Mouse (Mus musculus): ENCODE measurements around the gene Rnf135.

- TF ChIP-seq CTCF (IDR thresholded peaks at IDR 0.05; ENCODE audit: borderline replicate concordance, insufficient read depth, low read depth, low read length) (no peak), POLR2A (IDR thresholded peaks at IDR 0.05; ENCODE audit: borderline replicate concordance, insufficient read depth, low read length) (no peak)
Measured at GRCm38 (mm10) chr11:80134744-80135143, 48.9 kb upstream of the Rnf135 start.
